Comparison of ENCODE assay signal across 17 mouse cellular contexts in the genomic region with DNA sequence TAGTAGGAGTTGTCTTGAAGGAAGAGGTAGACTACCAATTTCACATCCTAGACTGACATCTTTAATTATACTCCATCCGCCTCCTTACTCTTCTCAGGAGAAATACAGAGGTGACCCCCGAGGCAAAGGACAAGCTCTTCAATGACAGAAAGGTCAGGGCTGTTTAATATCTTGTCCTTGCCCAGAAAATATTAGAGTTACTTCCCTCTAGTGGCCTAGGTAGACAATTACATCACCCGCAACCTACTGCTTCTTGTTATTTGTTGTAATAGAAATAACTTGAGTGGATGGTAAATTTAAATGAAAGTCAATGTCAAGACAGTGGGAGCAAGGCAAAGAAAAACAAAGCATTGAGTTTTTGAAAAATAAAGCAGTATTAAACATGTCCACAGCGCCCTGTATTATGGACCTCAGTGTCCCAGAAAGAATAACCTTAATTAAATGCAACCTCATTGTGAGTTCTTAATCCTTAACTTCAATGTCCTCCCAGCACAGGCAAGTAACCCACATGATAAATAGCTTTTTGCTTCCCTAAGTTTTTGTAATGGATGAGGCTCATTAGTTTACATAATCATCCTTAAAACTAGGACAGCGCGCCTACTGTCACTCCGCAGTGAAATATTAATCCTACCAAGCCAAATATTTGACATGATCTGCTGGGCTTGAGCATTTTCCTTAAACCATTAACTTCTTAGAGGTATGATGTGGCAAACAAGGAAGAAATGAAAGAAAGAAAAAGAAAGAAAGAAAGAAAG.
DNase-seq lines count a peak whose midpoint lies in the region; ATAC-seq and TF ChIP-seq lines count a peak whose summit lies in the region.
"Had no signal": no experiment of that assay in that cellular context is flagged by ENCODE, and none has a peak within 500 bp of the region (broad histone marks: within the 10 kb centered on the region; RNA-seq: fewer than 3 reads in every experiment).

No protein-coding gene starts in this region.

- intact Hi-C loops in gastrocnemius, adult 2 months (cut with DNase I), result no loop called here
- intact Hi-C loops in left cerebral cortex, adult 2 months (cut with DNase I), result no loop called here
- intact Hi-C loops in left cerebral cortex, postnatal 10 days (cut with DNase I), result no loop called here

- DNase-seq in gastrocnemius, adult 2 months, result no peak
- DNase-seq in gastrocnemius, adult 8-10 months (ENCODE audit: low spot score in 2 of 2), result no peak
- DNase-seq in left cerebral cortex, adult 2 months (ENCODE audit: extremely low spot score in 1 of 2, low spot score in 2 of 2), result no peak
- no peak for DNase-seq in left cerebral cortex, postnatal 10 days (ENCODE audit: extremely low spot score in 1 of 2, low spot score in 2 of 2)
- DNase-seq in ES-CJ7 (ENCODE audit: low read depth, low spot score), result peak; percentile 35
- no peak for DNase-seq in frontal cortex, adult 2 months (ENCODE audit: extremely low spot score in 1 of 2, low spot score in 1 of 2)
- no peak for DNase-seq in right cerebral cortex, postnatal 14 days
- DNase-seq: cerebellum, adult 8-10 months; gastrocnemius, postnatal 36 days; heart, postnatal 14 days; thymus, adult 2 months had no signal

- TF ChIP-seq CTCF in gastrocnemius, adult 2 months (IDR thresholded peaks at IDR 0.05), result peak; percentile 44
- TF ChIP-seq CTCF in left cerebral cortex, adult 2 months (IDR thresholded peaks at IDR 0.05), result peak; percentile 46

- H3K4me3 ChIP-seq in gastrocnemius, adult 2 months, result no peak overlapping the region
- no peak overlapping the region for H3K4me3 ChIP-seq in left cerebral cortex, adult 2 months
- H3K4me3 ChIP-seq: embryonic facial prominence, embryonic 12.5 days; forebrain, embryonic 12.5 days; intestine, embryonic 15.5 days; liver, embryonic 15.5 days; midbrain, embryonic 10.5 days had no signal

- no peak overlapping the region for H3K27ac ChIP-seq in gastrocnemius, adult 2 months
- H3K27ac ChIP-seq in left cerebral cortex, adult 2 months, result no peak overlapping the region
- H3K27ac ChIP-seq: embryonic facial prominence, embryonic 12.5 days; forebrain, embryonic 12.5 days; intestine, embryonic 15.5 days; liver, embryonic 15.5 days; midbrain, embryonic 10.5 days had no signal

- ATAC-seq in megakaryocyte-erythroid progenitor cell, adult 5-6 weeks (replicated peaks; ENCODE audit: low FRiP score, low TSS enrichment, poor library complexity, severe bottlenecking), result peak; percentile 81
- ATAC-seq: intestine, embryonic 15.5 days had no signal
